Mouse (Mus musculus) monocyte, adult 5-6 weeks (primary cell): ENCODE measurements around the gene Mcf2. TPM values are rescaled to one million over a fixed set of nuclear protein-coding genes. Genes with fewer than 3 reads are reported as not detected.
A peak's percentile ranks its signal among the peaks of the same experiment; 100 is the strongest.

Experiments
- ATAC-seq: fragments of 153-309, 156-312 bp; replicated peaks from 2 replicates; pipeline ENCODE4 v1.8.0; 2017; ENCODE audit warnings: mild to moderate bottlenecking; ENCODE audit not compliant: low TSS enrichment, insufficient number of reproducible peaks, severe bottlenecking, poor library complexity, low FRiP score
- total RNA-seq: library from RNA; stranded (forward); fragments of 200-1000, 200-491, 200-594 nt; gene quantifications from 3 replicates; pipeline ENCODE4 v1.2.3, GENCODE M21; 2017

Mcf2 gene
- total RNA-seq: not detected in 3 replicates

DNA sequence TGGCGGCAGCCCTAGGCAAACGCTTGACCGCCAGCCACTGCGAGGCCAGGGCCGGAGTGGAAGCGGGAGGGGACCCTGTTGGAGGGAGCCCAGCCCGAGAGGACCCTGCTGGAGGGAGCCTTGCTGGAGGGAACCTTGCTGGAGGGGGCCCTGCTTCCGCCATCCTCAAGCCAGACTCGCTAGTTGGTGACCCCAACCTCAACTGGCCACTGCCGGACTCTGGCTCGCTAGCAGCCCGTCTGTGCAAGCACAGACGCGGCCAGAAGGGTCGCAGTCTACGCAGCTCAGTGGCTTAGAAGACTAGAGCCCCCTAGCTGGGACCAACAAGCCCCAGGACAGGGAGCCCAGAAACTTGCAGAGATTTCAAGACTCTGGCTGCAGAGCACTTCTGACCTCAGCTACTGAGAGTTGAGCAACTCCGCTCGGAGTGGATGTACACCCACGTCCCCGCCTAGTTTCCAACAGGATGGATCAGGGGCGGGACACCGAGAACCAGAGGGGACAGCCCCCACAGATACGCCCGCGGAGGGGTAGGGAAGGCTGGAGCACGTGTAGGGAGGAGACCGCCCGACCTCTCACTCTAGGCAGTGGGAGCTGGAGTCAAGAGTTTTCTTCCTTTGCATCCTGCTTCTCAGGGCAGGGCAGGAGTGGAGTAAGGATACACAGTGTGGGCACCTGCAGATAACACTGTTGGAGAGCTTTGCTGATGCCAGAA is at the start of gene Mcf2:
Gene Mcf2, minus strand, starts transcription at position 346 of the 715 bp plus-strand sequence.
- no peak for ATAC-seq

DNA sequence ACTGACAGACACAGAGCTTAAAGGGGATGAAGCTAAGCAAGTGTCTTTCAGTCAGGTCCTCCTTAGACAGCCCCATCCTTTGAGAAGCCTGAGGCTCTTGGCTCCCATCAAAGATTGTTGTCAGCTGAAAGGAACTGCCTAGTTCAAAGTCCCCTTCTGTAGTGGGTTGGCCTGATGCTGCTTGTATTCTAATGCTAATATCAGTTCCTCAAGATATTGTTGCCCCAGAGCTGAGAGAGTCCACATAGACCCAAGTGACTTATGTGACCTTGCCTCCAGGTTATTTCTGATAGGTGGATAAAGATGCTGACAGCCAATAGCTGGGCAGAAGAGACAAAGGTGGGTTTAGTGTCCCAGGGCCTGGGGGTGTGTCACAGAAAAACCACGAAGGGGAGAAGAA is 8.8 kb upstream of the Mcf2 start:
- ATAC-seq: no peak

- ATAC-seq: no peak
Measured at GRCm38 (mm10) chrX:60182611-60183010, 3.7 kb upstream of the Mcf2 start.

DNA sequence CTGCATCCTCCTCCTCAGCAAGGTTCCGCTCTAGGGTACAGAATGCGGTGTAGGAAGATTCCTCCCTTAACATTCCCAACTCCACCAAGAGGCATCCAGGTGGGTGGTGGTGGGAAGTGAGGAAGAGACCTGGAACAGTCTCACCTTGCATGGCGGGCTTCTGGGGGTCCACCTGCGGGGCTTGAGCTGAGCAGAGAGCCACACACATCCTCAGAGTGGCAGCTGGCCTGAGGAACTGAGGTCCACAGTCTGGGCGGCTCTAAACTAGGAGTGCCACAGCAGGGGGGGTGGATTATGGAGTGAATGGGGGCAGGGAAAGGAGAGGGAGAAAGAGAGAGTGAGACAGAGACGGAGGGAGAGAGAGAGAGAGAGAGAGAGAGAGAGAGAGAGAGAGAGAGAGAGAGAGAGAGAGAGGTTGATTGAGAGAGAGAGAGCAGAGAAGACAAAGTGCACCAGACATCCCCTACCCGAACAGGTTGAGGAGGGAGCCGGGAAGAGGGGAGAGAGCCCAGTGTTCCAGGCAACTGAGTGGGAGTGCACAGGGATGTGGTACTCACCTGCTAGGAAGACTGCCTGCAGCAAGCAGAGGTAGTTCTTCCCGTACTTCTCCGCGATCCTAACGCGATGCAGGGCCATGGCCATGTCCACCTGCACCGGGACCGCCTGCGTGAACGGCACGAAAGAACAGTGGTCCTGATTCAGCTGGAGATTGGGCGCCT is 705 bp downstream of the Mcf2 start:
- ATAC-seq: no peak

- ATAC-seq: no peak
Measured at GRCm38 (mm10) chrX:60170106-60170505, 8.8 kb downstream of the Mcf2 start.

DNA sequence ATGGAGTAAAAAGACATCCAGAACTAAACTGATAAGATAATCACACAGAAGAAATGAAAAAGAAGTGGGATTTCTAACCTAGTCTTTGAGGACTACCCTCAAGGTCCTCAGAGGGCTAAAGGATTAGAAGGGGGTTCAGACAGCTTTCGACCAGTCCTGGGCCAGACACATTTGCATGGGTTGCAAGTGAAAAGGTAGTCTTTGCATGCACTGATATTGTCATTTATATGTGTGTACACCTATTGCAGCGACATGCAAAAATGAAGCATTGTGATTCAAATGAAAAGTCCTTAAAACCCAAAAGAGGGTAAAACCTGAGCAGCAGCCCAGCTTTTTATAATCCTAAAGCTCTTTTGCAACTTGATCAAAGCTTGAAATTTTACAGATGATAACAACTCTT is 9.4 kb downstream of the Mcf2 start:
- no peak for ATAC-seq

DNA sequence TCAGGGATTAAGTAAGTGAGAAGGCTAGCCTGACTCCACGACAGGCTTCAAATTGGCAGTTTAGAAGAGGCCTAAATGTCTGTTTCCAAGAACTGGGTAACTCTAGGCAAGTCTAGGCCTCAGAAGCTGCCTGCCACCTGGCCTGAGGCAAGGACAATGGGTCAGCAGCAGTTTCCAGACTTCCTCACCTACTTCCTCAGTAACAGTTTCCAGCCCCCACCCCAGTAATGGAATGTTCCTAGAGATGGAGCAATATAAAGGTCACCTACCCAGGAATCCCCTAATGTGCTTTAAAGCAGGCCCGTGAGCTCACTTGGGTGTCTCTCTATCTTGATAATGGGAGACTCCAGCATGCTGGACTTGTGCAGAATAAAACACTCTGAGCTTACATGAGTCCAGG is 10.1 kb downstream of the Mcf2 start:
- ATAC-seq: no peak

- no peak for ATAC-seq
Measured at GRCm38 (mm10) chrX:60147268-60147974, 31.5 kb downstream of the Mcf2 start.

DNA sequence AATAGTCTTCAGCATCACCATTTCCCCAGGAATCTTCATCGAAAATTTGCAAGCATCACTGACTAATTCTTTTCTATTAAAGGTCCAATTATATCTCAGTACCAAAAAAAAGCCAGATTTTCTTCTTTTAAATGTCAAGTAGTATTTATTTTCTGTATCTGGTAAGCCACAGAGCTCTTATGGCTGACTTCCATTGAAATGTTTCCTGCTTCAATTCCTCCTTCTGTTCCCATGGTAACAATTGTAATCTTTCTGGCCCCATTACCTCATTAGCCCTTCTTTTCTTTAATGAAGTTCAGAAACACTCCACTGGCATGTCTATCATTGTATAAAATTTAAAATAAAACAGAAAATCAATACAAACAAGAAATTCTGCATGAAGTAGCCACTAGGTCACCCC is 103.5 kb downstream of the Mcf2 start:
- no peak for ATAC-seq

DNA sequence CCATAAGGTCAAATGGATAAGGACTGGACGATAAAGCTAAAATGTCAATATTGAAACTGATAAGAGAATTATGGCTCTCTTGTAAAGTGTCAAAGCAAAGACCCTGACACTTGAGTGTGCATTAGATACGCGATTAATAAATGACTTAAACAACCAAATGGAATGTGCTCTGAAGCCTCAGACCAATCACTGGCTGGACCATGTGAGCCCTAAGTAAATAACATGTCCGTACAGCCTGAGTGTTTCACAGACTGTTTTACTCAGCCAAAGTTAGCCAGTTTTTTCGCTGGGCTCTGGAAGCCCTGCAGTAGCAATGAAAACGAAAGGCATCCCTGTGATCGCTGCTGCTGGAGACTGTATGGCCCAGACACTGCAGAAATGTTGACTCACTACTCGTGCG is 123.7 kb downstream of the Mcf2 start:
- ATAC-seq: no peak

- ATAC-seq: no peak
Measured at GRCm38 (mm10) chrX:60054745-60055144, 124.1 kb downstream of the Mcf2 start.

DNA sequence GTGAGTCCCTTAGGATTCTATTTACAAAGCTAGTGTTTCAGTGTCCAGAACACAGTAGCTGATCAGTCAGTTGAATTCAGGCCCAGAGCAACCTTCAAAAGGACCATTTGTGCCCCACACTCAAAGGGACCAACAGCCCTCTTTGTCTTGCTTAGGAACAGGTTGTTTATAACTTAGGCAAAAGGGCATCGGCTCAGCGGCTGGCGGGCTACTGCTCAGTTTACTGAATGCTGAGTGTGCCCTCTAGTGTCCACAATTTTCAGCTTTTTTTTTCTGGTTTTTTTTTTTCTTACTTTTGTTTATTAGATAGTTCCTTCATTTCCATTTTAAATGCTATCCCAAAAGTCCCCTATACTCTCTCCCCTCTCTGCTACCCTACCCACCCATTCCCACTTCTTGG is 152.2 kb downstream of the Mcf2 start:
- no peak for ATAC-seq

DNA sequence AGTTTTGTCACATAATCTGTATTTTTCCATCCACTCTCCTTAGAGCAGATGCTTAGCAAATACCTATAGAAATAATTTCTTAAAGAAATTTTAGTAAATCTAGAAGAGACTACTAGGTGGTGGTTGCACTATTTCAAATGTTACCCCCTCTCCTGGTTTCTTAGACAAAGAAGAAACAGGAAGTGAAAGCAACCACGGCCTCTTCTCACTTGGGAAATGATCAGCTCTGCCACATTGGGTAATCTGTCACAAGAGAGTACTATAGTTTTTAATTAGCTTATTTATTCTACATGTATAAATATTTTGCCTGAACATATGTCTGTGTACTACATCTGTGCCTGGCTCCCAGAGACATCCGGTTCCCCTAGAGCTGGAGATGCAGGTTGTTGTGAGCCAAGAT is 157.3 kb downstream of the Mcf2 start:
- ATAC-seq: peak; percentile 70; the same call in 1 of the 2 replicates

DNA sequence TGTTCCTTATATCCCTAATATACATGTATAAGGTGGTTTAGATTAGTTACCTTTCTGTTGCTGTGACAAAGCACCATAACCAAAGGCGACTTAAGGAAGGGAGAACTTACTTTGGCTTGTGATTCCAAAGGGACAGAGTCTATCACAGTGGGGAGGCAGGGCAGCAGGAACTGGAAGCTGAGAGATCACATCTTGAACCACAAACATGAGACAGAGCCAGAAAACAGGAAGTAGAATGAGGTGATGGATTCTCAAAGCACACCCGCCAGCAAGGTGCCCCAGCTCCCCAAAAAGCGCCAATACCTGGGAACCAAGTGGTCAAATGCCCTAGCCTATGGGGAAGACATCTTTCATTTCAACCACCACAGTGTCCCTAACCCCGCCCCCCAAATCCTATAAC is 157.9 kb downstream of the Mcf2 start:
- no peak; the same call in 1 of the 2 replicates for ATAC-seq

GRCm38 (mm10) chrX:60014588-60014987 is 164.3 kb downstream of the Mcf2 start:
- ATAC-seq: no peak

GRCm38 (mm10) chrX:60013084-60013676 is 165.7 kb downstream of the Mcf2 start:
- ATAC-seq: no peak
